Mouse (Mus musculus): ENCODE results near the gene Pde4a.

- TF ChIP-seq CTCF (conservative IDR thresholded peaks at IDR 0.05 in 1 of 2, IDR thresholded peaks at IDR 0.05 in 1 of 2; ENCODE audit: low read depth in 2 of 2, low read length in 2 of 2): no peak
- TF ChIP-seq MAX (IDR thresholded peaks at IDR 0.05; ENCODE audit: low read length): no peak
- no peak for TF ChIP-seq ELF1 (IDR thresholded peaks at IDR 0.05; ENCODE audit: low read depth, low read length)
- TF ChIP-seq USF1 (IDR thresholded peaks at IDR 0.05; ENCODE audit: low read depth, low read length): no peak
- TF ChIP-seq EP300 (IDR thresholded peaks at IDR 0.05; ENCODE audit: low read length): no peak
- no peak for TF ChIP-seq NRF1 (IDR thresholded peaks at IDR 0.05; ENCODE audit: low read depth, low read length)
- no peak for TF ChIP-seq POLR2A (IDR thresholded peaks at IDR 0.05; ENCODE audit: low read depth, low read length)
- TF ChIP-seq JUND (conservative IDR thresholded peaks at IDR 0.05; ENCODE audit: low read depth, low read length): no peak
- TF ChIP-seq ZKSCAN1 (IDR thresholded peaks at IDR 0.05; ENCODE audit: borderline replicate concordance, low read depth, low read length): no peak
- TF ChIP-seq NELFE (IDR thresholded peaks at IDR 0.05; ENCODE audit: low read depth, low read length): no peak
- no peak for TF ChIP-seq E2F4 (IDR thresholded peaks at IDR 0.05; ENCODE audit: insufficient replicate concordance, low read depth, low read length)
- TF ChIP-seq MYC (IDR thresholded peaks at IDR 0.05; ENCODE audit: low read depth, low read length): no peak
These were observed 20.1 kb upstream of the Pde4a start for GRCm38 (mm10) chr9:21145431-21145830.

All from CH12.LX (cell line).